Mouse (Mus musculus) urinary bladder, postnatal 14 days (tissue): ENCODE results near the gene Tmem132d.

Experiments used
- DNase-seq: peaks from one replicate; pipeline ENCODE4 v3.0.0; 2021; ENCODE audit warnings: low spot score

The Tmem132d gene

GRCm38 (mm10) chr5:128211125-128211524, 221.8 kb downstream of the Tmem132d start:
- no peak for DNase-seq

- no peak for DNase-seq
These were observed 227.2 kb downstream of the Tmem132d start for GRCm38 (mm10) chr5:128205716-128206115.

- DNase-seq = no peak
These were observed 228.1 kb downstream of the Tmem132d start for GRCm38 (mm10) chr5:128204685-128205320.

- DNase-seq = no peak
These were observed 228.8 kb downstream of the Tmem132d start for GRCm38 (mm10) chr5:128203879-128204581.

- DNase-seq = no peak
These were observed 238.8 kb downstream of the Tmem132d start for GRCm38 (mm10) chr5:128194106-128194505.

- DNase-seq = no peak
These were observed 240.3 kb downstream of the Tmem132d start for GRCm38 (mm10) chr5:128192485-128193055.

- DNase-seq = no peak
These were observed 241.2 kb downstream of the Tmem132d start for GRCm38 (mm10) chr5:128191710-128192109.

- no peak for DNase-seq
These were observed 242.5 kb downstream of the Tmem132d start for GRCm38 (mm10) chr5:128190243-128190820.

GRCm38 (mm10) chr5:128176234-128176633, 256.6 kb downstream of the Tmem132d start:
- DNase-seq = no peak

- DNase-seq = no peak
These were observed 273.8 kb downstream of the Tmem132d start for GRCm38 (mm10) chr5:128158901-128159675.

- DNase-seq = no peak
These were observed 281.4 kb downstream of the Tmem132d start for GRCm38 (mm10) chr5:128151461-128151860.

- DNase-seq = no peak
These were observed 285.8 kb downstream of the Tmem132d start for GRCm38 (mm10) chr5:128146901-128147645.

- DNase-seq = no peak
These were observed 288.1 kb downstream of the Tmem132d start for GRCm38 (mm10) chr5:128144799-128145198.

- no peak for DNase-seq
These were observed 296.1 kb downstream of the Tmem132d start for GRCm38 (mm10) chr5:128136818-128137217.

GRCm38 (mm10) chr5:128122656-128123055, 310.2 kb downstream of the Tmem132d start:
- no peak for DNase-seq

GRCm38 (mm10) chr5:128119171-128119570, 313.7 kb downstream of the Tmem132d start:
- DNase-seq = no peak

GRCm38 (mm10) chr5:128113107-128113506, 319.8 kb downstream of the Tmem132d start:
- no peak for DNase-seq

GRCm38 (mm10) chr5:128112518-128112917, 320.4 kb downstream of the Tmem132d start:
- no peak for DNase-seq

GRCm38 (mm10) chr5:128111664-128112063, 321.2 kb downstream of the Tmem132d start:
- no peak for DNase-seq

- no peak for DNase-seq
These were observed 330.3 kb downstream of the Tmem132d start for GRCm38 (mm10) chr5:128102556-128102955.

GRCm38 (mm10) chr5:128100331-128100730, 332.5 kb downstream of the Tmem132d start:
- DNase-seq = no peak
